Mouse (Mus musculus) embryonic facial prominence, embryonic 12.5 days (tissue): Measurements from ENCODE around the gene Rxfp4. TPM values are rescaled to one million over a fixed set of nuclear protein-coding genes. Genes with fewer than 3 reads are reported as not detected.
"Not testable (repeated sequence)": the region's sequence is repeated elsewhere in the genome, so short reads cannot be mapped to it uniquely, and the experiment has no call there.

Source experiments
- ATAC-seq: fragments of 200-750 bp; cut with Nextera tagmentation; 2 replicates; pipeline ENCODE4 v1.8.0; 2017; ENCODE audit not compliant: insufficient number of reproducible peaks, insufficient read depth, low FRiP score, low TSS enrichment
- H3K27ac ChIP-seq: fragments of 300-500 bp; sonication (generic); 2 replicates; pipeline ENCODE4 v1.5.1; 2016; ENCODE audit warnings: mild to moderate bottlenecking
- H3K27me3 ChIP-seq: fragments of 300-500 bp; sonication (generic); 2 replicates; pipeline ENCODE4 v1.6.1; 2016; ENCODE audit warnings: mild to moderate bottlenecking, moderate library complexity
- H3K36me3 ChIP-seq: fragments of 300-500 bp; sonication (generic); 2 replicates; pipeline ENCODE4 v1.6.1; 2016; ENCODE audit warnings: mild to moderate bottlenecking
- H3K4me1 ChIP-seq: fragments of 300-500 bp; sonication (generic); 2 replicates; pipeline ENCODE4 v1.6.1; 2016
- H3K4me2 ChIP-seq: fragments of 300-500 bp; sonication (generic); replicated peaks from 2 replicates; pipeline ENCODE4 v1.6.1; 2016; ENCODE audit warnings: mild to moderate bottlenecking, moderate library complexity
- H3K4me3 ChIP-seq: fragments of 300-500 bp; sonication (generic); 2 replicates; pipeline ENCODE4 v1.5.1; 2016; ENCODE audit warnings: mild to moderate bottlenecking
- H3K9ac ChIP-seq: fragments of 300-500 bp; sonication (generic); 2 replicates; pipeline ENCODE4 v1.6.1; 2016; ENCODE audit warnings: mild to moderate bottlenecking, moderate library complexity
- H3K9me3 ChIP-seq: fragments of 300-500 bp; sonication (generic); 2 replicates; pipeline ENCODE4 v1.6.1; 2016; ENCODE audit warnings: mild to moderate bottlenecking, moderate library complexity
- WGBS: fragments of 180-500 bp; shearing (Covaris S2); methylation state at CpG from one replicate; pipeline ENCODE4 v1.1.7; 2016; 5-methylcytosine and 5-hydroxymethylcytosine counted together
- polyA plus RNA-seq: library from polyadenylated mRNA; unstranded; fragments of >200 nt; fragmentation: Nextera tagmentation; extraction: Ambion mirVana; gene quantifications from 2 replicates; pipeline ENCODE4 v1.2.1, GENCODE M21; 2016

The Rxfp4 gene
- polyA plus RNA-seq, 1 experiment from 2014 or later, result not detected

- no peaks in the 10 kb centered on the region for H3K9me3 ChIP-seq
- no peak for ATAC-seq
- H3K36me3 ChIP-seq, result no peaks in the 10 kb centered on the region
- no peaks in the 10 kb centered on the region for H3K27me3 ChIP-seq
- H3K9ac ChIP-seq, result no peak overlapping the region
- no peak overlapping the region for H3K27ac ChIP-seq
- H3K4me2 ChIP-seq, result no peak overlapping the region
- H3K4me1 ChIP-seq, result peaks cover 20% of the 10 kb centered on the region
- 73% methylated on average over 8 of the region's 8 CpGs for WGBS
- no peak overlapping the region for H3K4me3 ChIP-seq
These were observed 34.7 kb downstream of the Rxfp4 start for GRCm38 (mm10) chr3:88618074-88618871.

GRCm38 (mm10) chr3:88616951-88617500, 35.9 kb downstream of the Rxfp4 start:
- H3K9ac ChIP-seq, result no peak overlapping the region
- peak overlapping the region; percentile 26 for H3K4me2 ChIP-seq

GRCm38 (mm10) chr3:88615902-88616391, 37.0 kb downstream of the Rxfp4 start:
- no peak overlapping the region for H3K9ac ChIP-seq
- WGBS, result 48% methylated on average over 9 of the region's 9 CpGs
- no peaks in the 10 kb centered on the region for H3K27me3 ChIP-seq
- peaks cover 20% of the 10 kb centered on the region for H3K4me1 ChIP-seq
- peak overlapping the region; percentile 50; the same call in 1 of the 2 replicates for H3K27ac ChIP-seq
- no peaks in the 10 kb centered on the region for H3K9me3 ChIP-seq
- no peaks in the 10 kb centered on the region for H3K36me3 ChIP-seq
- H3K4me2 ChIP-seq, result peak overlapping the region; percentile 26
- ATAC-seq, result no peak
- H3K4me3 ChIP-seq, result 0 out of 2 replicates have a peak overlapping the region, but pooled peaks have one; percentile 15

More at GRCm38 (mm10) chr3:88616951-88617500, 35.9 kb downstream of the Rxfp4 start:
- no peak for ATAC-seq
- Histone ChIP-seq H3K36me3 (no peaks in the 10 kb centered on the region), H3K4me1 (peaks cover 20% of the 10 kb centered on the region), H3K9me3 (no peaks in the 10 kb centered on the region), H3K27ac (no peak overlapping the region), H3K4me3 (no peak overlapping the region), H3K27me3 (no peaks in the 10 kb centered on the region)
- WGBS, result 76% methylated on average over 3 of the region's 3 CpGs

DNA sequence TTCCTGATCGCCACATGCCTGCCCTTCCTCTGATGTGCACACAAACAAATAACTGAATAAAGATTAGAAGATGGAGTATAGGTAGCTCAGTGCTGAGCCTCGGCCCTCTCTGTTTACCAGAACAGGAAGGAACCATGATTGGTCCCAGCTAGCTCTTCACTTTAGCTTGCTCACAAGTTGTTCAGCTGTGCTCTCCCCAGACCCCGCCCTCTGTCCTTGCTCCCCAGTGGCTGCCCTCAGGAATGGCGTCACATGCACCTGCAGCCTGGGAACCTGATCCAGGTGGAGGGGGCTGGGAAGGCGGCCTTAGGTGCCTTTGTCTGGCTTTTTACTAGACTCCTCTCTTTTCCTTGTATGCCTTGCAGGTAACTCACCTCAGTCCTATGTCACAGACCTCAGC, 37.8 kb downstream of the Rxfp4 start:
- no peaks in the 10 kb centered on the region for H3K36me3 ChIP-seq
- H3K27ac ChIP-seq, result 0 out of 2 replicates have a peak overlapping the region, but pooled peaks have one; percentile 60
- 0 out of 2 replicates have a peak, but pooled peaks have one; percentile 23 for ATAC-seq
- H3K4me2 ChIP-seq, result no peak overlapping the region
- WGBS, result 54% methylated on average over 5 of the region's 5 CpGs
- H3K9ac ChIP-seq, result no peak overlapping the region
- peaks cover 14% of the 10 kb centered on the region for H3K4me1 ChIP-seq
- 0 out of 2 replicates have a peak overlapping the region, but pooled peaks have one; percentile 15 for H3K4me3 ChIP-seq
- H3K9me3 ChIP-seq, result no peaks in the 10 kb centered on the region
- no peaks in the 10 kb centered on the region for H3K27me3 ChIP-seq

- WGBS, result 76% methylated on average over 8 of the region's 8 CpGs
- ATAC-seq, result no peak
- Histone ChIP-seq H3K9me3 (no peaks in the 10 kb centered on the region), H3K4me1 (peaks cover 9% of the 10 kb centered on the region; the same call in 1 of the 2 replicates), H3K9ac (no peak overlapping the region), H3K36me3 (no peaks in the 10 kb centered on the region), H3K27ac (no peak overlapping the region), H3K4me3 (no peak overlapping the region), H3K4me2 (no peak overlapping the region), H3K27me3 (no peaks in the 10 kb centered on the region)
These were observed 38.5 kb downstream of the Rxfp4 start for GRCm38 (mm10) chr3:88614418-88614817.

DNA sequence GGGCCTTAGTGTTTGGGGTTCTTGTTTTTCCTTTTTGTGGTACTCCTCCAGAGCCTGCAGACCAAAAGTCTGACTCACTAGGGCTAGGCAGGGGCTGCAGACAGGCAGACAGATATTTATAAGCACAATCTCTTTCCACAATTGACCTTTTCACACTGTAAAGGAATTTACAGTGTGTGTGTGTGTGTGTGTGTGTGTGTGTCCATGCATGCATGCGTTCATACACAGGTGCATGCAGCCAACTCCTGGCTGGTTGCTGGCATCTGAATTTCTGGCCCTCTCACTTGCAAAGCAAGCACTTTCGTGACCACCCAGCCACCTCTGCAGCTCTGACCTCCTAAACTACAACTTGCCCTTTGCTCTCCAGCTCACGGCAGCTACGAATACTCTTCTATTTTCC, 43.9 kb downstream of the Rxfp4 start:
- Histone ChIP-seq H3K9me3 (no peaks in the 10 kb centered on the region), H3K4me3 (no peak overlapping the region), H3K4me2 (no peak overlapping the region), H3K27ac (no peak overlapping the region), H3K4me1 (peaks cover 4% of the 10 kb centered on the region; the same call in 1 of the 2 replicates), H3K9ac (no peak overlapping the region), H3K36me3 (no peaks in the 10 kb centered on the region), H3K27me3 (no peaks in the 10 kb centered on the region)
- ATAC-seq, result no peak
- WGBS, result 68% methylated on average over 4 of the region's 4 CpGs

DNA sequence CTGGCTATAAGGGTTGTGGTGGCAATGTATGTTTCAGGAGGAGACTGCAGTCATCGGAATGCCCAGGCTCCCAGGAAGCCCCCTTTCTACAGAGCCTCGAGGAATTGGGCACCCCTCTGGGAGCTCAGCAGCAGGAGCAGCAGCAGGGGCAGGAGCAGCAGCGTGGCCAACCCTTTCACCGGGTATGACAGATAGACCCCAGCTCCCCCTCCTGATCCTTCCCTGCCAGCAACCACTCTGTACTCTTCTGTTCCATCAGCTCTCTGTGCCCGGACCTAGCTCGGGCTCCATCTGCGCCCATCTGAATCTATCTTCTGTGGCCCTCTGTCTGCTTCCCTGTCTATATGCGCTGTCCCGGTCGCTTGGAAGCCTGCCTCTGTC, 45.2 kb downstream of the Rxfp4 start:
- WGBS, result 18% methylated on average over 10 of the region's 10 CpGs
- Histone ChIP-seq H3K36me3 (no peaks in the 10 kb centered on the region), H3K4me2 (peak overlapping the region; percentile 62), H3K9ac (peak overlapping the region; percentile 7), H3K4me1 (peaks cover 4% of the 10 kb centered on the region; the same call in 1 of the 2 replicates), H3K27ac (no peak overlapping the region), H3K27me3 (no peaks in the 10 kb centered on the region), H3K4me3 (peak overlapping the region; percentile 26; the same call in 1 of the 2 replicates), H3K9me3 (no peaks in the 10 kb centered on the region)
- ATAC-seq, result peak; percentile 29; the same call in 1 of the 2 replicates

DNA sequence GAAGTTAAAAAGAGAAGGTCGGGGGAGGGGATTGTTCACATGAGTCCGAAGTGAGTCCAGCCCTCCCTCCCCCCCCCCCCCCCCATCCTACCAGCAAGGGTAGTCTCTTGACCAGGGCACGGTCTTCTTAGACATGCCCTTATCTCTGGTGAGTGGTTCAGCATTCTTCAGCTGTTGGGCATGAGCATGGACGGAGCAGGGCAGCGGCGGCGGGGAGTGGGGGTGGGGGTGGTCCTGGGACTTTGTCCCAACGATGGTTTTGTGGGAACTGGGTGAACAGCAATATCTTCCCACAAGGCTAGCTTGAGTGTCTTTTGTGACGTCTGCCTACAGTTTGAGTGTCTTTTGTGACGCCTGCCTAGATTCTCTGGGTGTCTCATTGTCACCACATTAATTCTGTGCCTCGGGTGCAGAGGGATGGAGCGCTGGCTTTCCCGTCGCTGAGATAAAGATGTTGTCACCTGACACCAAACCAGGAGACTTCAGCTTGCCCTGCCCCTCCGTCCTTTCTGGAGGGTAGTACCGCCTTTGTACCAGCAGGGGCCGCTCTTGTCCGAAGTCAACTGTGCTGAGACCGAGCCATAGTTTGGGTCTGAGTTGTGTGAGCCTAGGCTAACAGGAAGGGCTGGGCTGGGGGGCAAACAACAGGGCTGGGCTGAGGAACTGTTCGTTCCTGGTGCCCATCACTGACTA, 45.7 kb downstream of the Rxfp4 start:
- Histone ChIP-seq H3K4me1 (peaks cover 4% of the 10 kb centered on the region; the same call in 1 of the 2 replicates), H3K27ac (no peak overlapping the region), H3K27me3 (no peaks in the 10 kb centered on the region), H3K4me2 (peak overlapping the region; percentile 62), H3K9me3 (no peaks in the 10 kb centered on the region), H3K4me3 (peak overlapping the region; percentile 26), H3K9ac (peak overlapping the region; percentile 48), H3K36me3 (no peaks in the 10 kb centered on the region)
- peak; percentile 79 for ATAC-seq
- WGBS, result 1% methylated on average over 20 of the region's 20 CpGs

DNA sequence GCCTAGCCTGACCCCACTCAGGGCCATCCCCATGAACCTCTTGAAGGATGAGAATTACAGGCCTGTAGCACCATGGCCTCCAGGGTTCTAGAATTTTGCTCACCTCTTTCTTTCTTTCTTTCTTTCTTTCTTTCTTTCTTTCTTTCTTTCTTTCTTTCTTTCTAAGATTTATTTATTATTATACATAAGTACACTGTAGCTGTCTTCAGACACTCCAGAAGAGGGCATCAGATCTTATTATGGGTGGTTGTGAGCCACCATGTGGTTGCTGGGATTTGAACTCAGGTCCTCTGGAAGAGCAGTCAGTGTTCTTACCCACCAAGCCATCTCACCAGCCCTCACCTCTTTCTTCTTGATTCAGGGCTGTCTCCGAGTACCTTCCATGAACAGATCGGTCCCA, 47.3 kb downstream of the Rxfp4 start, which contains the start of gene Arhgef2:
Arhgef2 (plus strand) TSS at position 301 of the 400 bp plus-strand sequence.
- H3K27ac ChIP-seq, H3K27me3 ChIP-seq, H3K9ac ChIP-seq, H3K4me1 ChIP-seq, H3K9me3 ChIP-seq, H3K36me3 ChIP-seq, ATAC-seq: not testable (repeated sequence)
- H3K4me3 ChIP-seq, result 0 out of 2 replicates have a peak within 1 kb of the TSS, but pooled peaks have one; percentile 26
- peak within 1 kb of the TSS; percentile 62 for H3K4me2 ChIP-seq
- 91% methylated on average over 2 of the region's 2 CpGs for WGBS

DNA sequence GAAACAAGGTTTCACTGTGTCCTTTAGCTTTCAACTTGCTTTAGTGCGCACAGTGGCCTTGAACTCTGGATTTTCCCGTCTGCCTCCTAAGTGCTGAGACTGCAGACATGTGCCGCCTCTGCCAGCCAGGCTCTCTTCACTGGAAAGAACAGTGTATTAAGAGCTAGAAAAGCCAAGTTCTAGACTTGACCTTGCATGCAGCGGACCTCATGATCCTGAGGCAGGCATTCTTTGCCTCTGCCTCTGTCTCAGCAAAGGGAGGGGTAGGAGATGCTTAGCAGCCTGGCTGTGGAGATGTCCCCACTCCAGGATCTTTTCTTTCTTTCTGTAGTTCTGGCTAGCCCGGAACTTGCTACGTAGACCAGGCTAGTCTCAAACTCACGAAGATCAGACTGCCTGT, 48.1 kb downstream of the Rxfp4 start:
- 87% methylated on average over 7 of the region's 7 CpGs for WGBS
- no peak overlapping the region for H3K4me3 ChIP-seq
- ATAC-seq, result no peak

DNA sequence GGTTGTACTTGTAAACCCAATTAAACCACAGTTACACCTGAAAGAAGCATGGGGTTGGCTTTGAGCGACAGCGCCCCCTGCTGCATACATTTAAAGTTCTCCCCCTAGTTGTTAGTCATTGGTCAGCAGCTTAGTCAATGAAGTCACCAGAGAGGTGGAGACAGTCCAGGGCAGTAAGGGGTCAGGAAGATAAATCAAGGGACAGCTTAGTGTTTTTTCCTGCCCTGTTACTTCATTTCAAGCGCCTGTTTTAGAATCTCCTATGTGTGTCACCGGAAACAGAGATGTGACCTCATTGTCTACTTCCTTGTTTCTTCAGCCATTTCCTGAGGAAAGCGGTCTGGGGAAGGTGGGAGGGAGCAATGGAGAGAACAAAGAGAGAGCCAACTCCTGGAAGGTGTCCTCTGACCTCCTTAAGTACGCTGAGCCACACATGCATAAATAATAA, 49.2 kb downstream of the Rxfp4 start:
- Histone ChIP-seq H3K4me1 (peaks cover 4% of the 10 kb centered on the region; the same call in 1 of the 2 replicates), H3K4me2 (no peak overlapping the region), H3K36me3 (no peaks in the 10 kb centered on the region), H3K27me3 (no peaks in the 10 kb centered on the region), H3K9me3 (no peaks in the 10 kb centered on the region), H3K4me3 (no peak overlapping the region), H3K27ac (no peak overlapping the region), H3K9ac (no peak overlapping the region)
- 29% methylated on average over 6 of the region's 6 CpGs for WGBS
- ATAC-seq, result no peak

More for the DNA sequence above, 48.1 kb downstream of the Rxfp4 start:
- Histone ChIP-seq H3K27ac (no peak overlapping the region), H3K9me3 (no peaks in the 10 kb centered on the region), H3K36me3 (no peaks in the 10 kb centered on the region), H3K9ac (no peak overlapping the region), H3K4me1 (peaks cover 4% of the 10 kb centered on the region; the same call in 1 of the 2 replicates), H3K4me2 (no peak overlapping the region), H3K27me3 (no peaks in the 10 kb centered on the region)
